Mouse (Mus musculus): ENCODE results near the gene Palm2. TPM values are rescaled to one million over a fixed set of nuclear protein-coding genes. Genes with fewer than 3 reads are reported as not detected.

Gene Palm2
- total RNA-seq, 2 experiments from 2014 or later, result 48.4 to 64.2 TPM

DNA sequence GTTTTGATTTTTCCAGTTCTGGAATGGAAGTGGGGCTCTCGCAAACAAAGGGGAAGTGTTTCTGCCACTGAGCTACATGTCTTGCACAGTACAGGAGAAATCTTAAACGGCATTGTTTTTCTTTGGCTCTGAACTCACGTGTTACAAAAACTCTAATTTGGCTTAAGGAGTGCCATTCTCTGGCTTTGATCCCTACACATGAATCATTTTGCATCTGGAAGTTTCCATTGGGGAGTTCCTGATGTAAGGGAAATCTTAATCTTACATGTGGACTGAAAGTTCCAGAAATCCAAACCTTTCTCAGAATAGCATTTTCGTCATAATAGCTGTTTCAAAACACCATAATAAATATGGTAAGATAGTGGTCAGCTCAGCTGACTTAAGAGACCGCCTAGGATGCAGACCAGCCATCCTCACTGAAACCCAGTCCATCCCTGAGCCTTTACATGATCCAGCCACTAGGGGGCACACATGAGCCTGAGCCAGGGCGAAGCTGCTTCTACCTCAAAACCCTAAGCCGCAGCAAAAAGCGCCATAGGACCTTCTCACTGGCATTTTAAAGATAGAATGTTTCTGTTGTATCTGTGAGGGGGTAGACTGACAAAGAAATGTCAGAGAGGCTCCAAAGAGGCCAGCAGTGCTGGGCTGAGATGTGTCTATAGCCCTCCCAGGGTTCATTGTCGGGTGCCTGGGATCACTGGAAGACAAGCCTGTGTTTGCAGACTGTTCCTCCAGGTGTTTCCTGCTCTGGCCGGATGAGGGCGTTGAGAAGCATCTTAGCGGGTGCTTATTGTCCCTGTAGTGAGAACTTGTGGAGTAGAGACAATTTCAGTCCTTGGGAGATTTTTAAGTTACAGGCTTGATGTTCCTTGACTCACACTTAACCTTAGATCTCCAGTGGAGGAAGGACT lies 239.2 kb downstream of the Palm2 start:
- peak; percentile 95 for DNase-seq

DNA sequence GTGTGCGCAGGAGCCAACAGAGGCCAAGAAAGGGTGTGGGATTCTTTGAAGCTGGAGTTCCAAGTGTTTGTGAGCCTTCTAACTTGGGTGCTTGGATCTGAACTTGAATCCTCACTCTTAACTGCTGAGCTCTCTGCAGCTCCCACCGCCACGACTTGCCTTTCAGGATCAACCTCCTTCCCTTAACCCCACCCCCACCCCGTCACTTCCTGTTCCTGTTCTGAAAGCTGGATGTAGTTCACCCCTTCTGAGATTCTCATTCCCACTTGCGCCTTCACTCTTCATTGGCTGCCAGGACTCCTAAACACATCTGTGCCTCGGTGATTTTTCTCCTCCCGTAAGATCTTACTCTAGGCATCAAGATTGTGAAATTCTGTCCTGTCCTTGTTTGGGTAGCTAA lies 240.3 kb downstream of the Palm2 start:
- no peak for DNase-seq

DNA sequence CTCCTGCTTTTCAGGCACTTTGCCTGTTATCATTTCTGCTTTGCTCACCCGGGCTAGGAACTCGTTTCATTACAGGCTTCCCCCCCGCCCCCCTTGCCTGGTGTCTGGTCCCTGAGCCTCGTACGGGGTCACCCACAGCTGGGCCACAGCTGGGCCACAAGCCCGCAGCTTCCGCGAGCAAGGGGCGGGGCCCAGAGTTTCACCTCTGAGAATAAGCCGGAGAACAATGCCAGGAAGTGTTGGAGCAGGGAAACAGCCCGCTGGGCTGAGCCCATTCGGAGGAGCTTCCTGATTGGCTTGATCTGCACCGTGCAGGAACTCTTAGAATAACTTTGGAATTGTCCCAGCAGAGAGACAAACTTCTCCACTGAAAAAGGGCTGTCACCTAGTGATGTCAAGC lies 241.3 kb downstream of the Palm2 start:
- peak; percentile 88 for DNase-seq

DNA sequence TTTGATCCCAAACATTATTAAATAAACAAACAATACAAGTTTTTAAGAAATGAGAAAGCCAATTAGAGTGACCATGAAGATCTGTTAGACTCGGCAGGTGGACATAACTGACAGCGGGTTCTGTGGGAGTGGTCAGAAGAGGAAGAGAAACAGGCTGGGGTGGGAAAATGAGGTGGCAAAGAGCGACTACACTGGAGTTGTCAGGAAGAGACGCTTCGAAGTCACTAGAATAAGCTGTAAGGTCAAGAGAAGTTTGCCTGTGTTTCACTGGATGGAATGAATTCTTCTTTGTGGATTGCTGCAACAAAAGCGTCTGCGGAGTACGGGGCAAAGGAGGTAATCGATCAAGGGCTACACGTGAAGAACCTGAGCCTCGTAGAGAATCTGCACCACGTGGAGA lies 243.9 kb downstream of the Palm2 start:
- no peak for DNase-seq

DNA sequence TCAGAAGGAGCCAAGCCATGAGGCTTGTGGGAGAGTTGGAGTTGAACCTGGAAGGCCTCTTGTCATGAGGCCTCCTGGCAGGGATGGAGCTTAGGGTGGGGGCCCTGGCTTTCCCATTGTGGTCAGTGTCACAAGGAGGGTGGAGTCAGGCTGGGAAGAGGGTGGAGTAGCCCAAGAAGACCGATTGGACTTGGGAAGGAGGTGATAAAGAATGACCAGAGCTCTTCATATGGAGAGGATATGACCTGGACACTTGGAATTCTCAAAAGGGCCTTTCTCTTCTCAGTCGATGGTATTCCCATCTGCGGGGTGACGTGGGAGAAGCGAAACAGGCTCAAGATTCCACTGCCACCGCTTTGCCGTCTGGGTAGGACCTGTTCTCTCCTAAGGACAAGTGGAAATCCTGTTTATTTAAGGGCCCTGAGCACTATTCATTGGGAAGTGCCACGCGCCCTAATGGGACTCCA lies 245.0 kb downstream of the Palm2 start:
- DNase-seq, result peak; percentile 54

DNA sequence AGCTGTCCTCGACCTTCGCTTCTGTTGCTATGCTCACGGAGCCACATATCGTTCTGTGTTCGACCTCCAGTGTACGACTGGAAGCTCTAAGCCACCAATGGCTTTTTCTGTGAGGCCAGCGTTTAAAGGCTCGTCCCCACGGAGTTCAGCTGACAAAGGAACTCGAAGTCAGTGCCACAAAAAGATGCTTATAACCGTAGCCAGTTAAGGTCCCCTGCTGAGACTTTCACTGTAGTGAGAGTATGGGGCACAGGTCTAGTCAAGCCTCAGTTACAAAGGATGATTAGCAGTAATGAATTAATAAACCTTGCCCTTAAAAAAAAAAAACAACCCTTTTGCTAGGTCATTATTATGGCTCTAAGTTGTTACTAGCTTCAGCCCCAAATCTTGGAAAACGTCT lies 246.1 kb downstream of the Palm2 start:
- no peak for DNase-seq

DNA sequence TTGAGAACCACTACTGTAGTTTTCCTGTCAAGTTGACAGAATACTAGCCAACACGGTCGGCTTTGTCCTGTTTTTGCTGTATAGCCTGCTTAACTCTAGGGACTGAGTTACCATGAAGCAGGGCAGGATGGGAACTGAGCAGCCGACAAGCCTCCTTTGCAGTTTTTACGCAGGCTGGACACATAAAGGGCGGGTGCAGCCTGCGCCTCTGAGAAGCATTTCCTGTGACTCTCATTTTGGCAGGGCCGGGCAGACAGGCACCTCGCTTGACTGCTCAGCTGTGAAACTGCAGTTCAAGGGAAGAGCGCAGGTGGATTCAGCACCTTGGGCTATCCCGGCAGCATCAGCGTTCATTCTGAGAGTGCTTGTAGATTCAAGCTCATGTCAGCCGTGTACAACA lies 247.5 kb downstream of the Palm2 start:
- DNase-seq, result peak; percentile 50

DNA sequence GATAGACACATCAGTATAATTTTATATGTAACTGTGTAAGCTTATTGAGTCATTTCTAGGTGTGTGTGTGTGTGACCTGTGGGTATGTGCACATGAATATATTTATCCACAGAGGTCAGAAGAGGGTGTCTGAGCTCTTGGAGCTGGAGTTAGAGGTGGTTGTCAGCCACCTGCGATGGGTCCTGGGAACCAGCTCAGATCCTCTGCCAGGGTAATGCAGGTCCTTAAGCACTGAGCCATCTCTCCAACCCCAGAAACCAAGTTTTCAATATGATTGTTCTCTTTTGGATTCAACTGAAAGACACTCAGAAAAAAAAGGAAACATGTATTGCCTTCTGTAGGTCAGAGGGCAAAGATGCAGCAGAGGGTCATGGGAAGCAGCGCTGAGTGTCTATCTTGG lies 248.3 kb downstream of the Palm2 start:
- no peak for DNase-seq

DNA sequence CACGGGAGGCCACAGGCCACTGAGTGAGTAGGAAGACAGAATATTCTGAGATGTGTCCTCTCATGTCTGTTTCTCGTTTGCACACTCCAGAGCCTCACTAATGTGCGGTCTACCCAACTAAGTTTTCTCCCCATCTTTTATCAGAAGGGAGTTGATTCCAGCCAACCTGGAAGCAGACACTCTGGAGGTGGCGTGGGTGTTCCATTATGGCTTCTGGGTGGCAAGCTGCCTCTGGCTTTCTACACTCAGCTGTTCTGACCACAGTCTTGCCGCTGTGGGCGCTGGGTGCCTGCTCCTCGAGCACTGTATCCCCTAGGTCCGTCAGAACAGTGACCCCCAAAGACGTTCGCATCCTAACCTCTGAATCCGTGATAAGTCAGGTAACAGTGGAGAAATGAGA lies 248.9 kb downstream of the Palm2 start:
- no peak for DNase-seq

DNA sequence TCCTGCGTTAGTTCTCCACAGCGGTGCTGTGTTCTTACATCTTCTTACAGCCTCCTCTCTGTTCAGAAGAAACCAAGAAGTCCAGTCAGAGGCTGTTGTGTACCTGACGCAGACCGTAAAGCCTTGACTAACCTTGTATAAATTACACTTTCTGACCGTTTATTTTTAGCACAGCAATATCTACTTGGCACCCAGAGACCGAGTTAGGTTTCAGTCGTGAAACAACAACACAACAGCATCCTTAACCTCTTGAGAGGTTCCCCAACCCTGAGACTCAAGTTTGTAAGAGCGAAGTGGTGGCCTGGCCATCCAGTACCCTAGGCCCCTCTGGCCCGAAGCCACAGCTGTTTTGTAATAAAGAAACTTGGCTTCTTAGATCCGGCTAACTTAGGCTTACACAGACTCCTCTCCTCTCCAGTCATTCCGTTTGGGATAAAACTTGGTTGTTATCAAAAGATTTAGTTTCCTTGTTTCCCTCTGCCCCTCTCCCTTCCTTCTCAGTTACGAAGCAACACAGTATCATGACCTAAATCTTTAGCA lies 250.7 kb downstream of the Palm2 start:
- DNase-seq, result no peak

DNA sequence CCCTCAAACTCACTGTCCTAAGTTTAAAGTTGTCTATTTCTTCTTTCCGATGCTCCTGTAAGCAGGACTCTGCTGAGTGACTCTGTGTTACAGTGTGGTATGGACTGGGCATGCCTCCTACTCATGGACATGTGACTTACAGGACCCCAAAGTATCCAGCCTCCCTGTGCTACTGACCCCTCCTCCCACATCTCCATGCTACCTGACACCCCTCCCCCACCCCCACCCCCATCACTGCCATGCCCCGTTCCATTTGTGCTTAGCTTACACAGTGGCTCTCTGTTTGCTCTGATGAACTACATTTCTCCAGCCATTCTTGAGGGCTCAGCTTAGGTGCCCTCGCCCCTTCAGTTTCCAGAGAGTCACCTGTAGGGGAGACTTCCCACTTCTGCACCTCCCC lies 252.7 kb downstream of the Palm2 start:
- DNase-seq, result no peak

DNA sequence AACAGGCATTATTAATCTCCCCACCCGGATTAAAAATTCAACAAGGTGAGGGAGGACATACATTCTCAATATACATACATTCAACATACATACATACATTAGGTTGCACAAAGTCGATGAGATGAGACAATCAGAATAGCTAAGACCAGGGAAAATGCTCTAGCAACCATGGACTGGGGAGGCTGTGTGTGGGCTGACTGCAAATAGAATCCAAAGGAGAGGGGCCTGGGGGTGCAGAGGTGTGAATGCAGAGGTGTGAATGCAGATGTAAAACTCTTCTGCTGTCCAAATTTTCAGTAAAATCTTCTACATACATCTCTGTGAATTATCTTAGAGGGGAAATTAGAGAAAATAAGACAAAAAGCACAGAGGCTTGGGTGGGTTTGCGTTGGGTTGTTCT lies 253.5 kb downstream of the Palm2 start:
- DNase-seq, result no peak

DNA sequence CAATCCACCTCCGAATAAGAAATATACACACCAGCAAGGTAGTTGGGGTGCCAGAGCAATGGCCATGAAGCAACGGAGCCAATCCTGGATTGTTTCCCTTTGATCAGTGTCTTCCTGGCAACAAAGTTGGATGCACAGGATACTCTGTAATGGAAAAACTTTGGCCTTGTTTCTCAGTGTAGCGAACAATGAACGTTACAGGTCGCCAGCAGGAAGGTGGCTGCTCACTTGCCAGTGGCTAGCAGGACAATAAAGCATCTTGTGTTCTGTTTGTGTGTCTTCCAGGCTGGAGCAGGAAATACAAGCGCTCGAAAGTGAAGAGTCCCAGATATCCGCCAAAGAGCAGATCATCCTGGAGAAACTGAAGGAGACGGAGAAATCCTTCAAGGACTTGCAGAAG lies 254.1 kb downstream of the Palm2 start:
- no peak for DNase-seq

DNA sequence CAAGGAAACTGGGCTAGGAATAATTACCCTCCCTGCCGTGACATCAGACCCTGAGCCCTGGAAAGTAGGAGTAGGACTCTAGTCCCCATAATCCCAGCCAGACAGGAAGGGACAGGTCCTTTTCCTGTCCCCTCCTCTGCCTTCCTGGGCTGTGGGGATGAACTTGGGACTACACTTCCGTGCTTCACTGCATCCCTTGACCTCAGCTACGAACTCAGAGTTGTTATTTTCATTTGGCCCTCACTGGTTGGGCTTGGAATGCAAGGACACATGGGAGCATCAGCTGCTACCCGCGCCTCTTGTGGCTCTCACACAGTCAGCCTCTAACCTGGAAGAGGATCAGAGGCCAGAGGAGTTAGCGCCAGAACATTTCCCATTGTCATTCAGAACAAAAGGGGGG lies 256.0 kb downstream of the Palm2 start:
- no peak for DNase-seq

DNA sequence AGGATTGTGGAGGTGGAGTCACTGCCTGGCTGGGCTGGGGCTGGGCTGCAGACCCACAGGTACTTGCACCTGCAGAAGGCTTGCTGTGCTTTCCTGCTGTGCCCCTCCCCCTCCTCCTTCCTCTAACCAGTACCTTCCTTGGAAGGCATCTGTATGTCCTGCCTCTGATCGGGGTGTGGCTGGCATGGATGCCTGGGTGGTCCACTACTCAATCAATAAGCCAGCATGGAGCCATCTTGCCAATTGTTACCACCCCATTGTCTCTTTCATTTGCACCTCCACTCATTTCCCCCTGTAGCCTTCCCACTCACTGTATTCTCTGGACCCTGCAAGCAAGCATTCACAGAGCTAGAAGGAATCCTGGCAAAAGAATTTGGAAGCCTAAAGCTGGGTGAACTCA lies 256.8 kb downstream of the Palm2 start:
- no peak for DNase-seq

DNA sequence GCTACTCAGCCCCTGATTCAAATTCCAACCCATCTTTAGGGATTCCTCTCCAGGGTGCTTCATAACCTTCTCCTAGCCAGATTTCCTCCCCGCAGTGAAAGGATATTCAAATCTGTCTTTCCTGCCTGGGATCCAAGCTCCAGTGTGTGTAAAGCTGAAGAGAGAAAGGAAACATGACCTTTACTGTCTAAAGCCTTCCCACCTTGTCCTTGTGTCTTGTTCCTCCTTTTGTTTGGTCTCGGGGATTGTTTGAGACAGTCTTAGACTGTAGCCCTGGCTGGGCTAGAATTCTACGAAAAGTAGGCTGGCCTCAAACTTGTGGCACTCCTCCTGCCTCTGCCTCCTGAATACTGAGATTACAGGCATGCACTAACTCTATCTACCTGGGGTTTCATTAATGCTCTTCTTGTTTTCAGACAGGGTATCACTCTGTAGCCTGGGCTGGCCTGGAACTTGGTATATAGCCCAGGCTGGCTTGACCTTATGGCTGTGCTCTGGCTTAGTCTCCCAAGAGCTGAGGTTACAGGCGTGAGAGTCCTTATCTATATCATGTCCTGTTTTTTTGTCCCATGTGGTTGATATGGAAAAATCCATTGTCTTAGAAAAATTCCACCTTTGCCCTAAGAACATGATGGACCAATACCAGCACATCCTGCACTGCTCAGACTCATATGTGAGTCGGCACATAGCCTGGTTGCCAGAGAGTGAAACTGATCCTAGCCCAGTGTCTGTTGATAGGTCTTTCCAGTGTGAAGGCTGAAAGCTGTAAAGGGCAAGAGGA lies 260.5 kb downstream of the Palm2 start:
- DNase-seq, result no peak

DNA sequence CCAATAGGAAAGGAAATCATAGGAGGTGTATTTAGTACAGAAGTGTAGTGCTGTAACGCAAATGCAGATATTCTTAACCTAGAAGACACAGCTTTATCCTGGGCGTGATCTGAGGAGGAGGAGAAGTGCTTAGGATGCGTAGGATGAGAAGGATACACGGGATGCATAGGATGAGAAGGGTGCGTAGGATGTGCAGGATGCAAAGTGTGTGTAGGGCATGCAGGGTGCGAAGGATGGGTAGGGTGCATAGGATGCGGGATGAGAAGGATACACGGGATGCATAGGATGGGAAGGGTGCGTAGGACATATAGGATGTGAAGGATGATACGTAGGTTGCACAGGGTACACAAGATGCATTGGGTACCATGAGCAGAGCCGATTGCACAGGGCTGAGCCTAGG lies 262.9 kb downstream of the Palm2 start:
- no peak for DNase-seq

DNA sequence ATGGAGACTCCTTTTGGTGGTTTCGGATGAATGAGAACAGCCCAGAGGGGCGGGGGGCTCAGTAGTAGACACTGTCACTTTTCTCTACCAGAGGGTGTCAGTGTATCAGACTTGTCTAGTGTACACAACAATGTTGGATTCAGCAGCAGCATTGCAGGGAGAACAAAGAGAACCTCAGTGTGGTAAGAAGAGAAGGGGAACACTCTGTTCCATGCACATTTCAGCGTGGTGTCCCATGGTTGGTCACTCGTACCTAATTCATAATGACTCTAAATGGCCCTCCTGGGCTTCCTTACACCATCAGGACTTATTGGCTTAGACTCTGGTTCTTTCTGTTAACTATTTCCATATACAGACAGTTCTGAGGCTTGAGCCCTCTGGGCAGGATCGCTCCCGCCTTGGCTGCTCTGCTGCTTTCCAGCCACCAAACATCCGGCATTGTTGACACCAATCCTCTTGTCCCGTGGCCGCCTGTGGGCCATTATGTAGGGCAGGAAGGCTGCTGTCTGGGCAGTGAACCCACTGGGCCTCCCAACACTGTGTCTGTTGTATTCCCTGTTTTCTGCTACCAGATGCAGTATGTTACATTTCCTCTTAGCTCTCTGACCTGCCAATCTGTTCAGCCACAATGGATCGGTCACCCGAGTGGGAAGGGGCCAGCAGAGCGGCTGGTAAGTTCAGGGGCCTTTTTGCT lies 264.0 kb downstream of the Palm2 start:
- DNase-seq, result no peak

DNA sequence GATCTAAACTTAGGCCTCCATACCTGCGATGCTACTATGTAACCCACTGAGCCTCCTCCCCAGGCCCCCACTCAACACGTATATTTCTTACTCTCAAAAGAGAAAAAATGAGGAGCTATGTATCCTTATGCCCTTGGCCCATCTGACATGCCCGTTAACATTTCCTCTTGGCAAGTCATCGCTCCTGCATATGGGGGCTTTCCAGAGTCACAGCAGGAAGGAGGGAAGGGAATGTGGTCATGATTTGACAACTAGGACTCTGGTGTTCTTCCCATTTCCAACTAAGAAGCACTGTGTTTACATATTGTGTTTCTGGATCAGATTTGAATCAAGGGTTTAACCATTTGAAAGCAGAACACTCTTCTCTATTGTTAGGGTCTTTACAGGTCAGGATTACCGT lies 267.5 kb downstream of the Palm2 start:
- DNase-seq, result no peak

DNA sequence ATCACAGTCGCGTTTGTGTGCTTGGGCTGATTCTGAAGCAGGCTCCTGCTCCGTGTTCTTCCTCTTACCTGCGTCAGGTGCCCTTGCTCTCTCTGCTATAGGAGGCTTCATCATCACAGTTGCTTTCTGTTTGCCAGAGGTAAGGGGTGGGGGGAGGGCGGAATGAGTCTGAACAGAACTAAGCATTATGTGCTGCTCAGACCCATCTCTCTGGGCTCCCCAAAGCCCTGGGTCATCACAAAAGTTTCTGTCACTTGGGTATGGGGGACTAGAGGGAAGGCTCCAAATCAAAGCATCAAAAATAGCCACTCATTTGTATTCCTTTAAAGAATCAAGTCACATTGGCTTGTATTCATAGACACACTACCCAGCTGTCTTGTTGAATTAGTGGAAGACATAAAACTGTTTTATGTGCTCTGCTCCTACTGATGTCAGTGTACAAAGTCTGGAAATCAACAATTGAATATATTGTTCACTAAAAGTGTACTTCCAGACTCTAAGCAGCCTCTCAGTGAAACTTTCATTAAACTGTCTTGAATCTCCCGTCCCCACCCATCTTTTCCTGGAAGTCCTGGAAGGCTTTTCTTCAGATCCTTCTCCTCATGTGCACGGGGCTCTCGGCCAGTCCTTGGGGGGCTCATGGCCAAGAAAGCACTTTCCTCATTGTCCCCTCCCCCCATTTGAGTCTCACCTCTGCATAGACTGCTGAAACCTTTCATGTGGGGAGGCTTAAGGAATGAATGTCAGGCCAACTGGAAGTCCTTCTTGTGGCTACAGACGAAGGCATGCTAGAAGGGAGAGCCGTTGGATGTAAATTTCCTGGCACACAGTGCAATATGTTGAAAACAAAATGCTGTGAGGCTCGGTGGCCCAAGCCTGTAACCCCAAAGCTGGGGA lies 269.8 kb downstream of the Palm2 start:
- no peak for DNase-seq

DNA sequence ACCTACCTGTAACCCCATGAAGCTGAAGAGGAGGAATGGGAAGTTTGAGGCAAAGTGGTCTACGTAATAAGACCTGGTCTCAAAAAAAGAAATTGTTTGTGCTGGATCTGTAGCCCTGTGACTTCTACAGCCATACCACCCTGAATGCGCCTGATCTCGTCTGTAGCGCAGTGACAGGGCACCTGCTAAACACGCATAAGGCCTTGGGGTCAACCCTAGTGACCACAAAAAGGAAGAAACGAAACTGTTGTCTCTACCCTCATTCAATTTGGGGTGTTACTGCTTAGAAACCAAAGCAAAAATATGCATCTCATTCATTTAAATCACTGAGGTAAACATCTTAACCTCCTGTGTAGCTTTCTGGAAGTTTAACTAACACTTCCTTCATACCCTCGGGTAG lies 270.5 kb downstream of the Palm2 start:
- no peak for DNase-seq

DNA sequence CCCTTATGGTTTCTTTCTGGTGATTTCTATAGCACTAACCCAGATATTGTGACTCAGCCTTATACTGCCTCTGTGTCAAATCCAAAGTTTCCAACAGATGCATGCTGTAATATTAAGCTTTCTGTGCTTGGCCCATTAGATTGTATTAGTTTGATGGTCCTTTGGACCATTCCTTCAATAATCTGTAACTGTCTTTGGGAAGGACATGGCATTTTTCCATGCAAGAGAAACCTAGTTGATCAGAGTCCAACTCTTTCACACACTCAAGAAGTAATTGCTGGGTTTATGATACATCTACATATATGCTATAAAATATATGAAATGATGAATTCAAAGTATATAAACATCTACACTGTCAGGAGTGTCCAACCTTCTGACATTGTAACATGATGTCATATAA lies 281.8 kb downstream of the Palm2 start:
- DNase-seq, result no peak
